Mouse (Mus musculus) liver, embryonic 12.5 days (tissue): ENCODE measurements around the gene Slc25a20. TPM values are rescaled to one million over a fixed set of nuclear protein-coding genes. Genes with fewer than 3 reads are reported as not detected.
"Not testable (repeated sequence)": the region's sequence is repeated elsewhere in the genome, so short reads cannot be mapped to it uniquely, and the experiment has no call there.

ENCODE experiments used
- ATAC-seq: fragments of 200-750 bp; cut with Nextera tagmentation; 2 replicates; pipeline ENCODE4 v1.8.0; 2017; ENCODE audit warnings: moderate number of reproducible peaks, mild to moderate bottlenecking, moderate library complexity
- H3K27ac ChIP-seq: fragments of 300-500 bp; sonication (generic); 2 replicates; pipeline ENCODE4 v1.5.1; 2016; ENCODE audit warnings: mild to moderate bottlenecking
- H3K27me3 ChIP-seq: fragments of 300-500 bp; sonication (generic); replicated peaks from 2 replicates; pipeline ENCODE4 v1.6.1; 2016; ENCODE audit warnings: mild to moderate bottlenecking, moderate library complexity
- H3K36me3 ChIP-seq: fragments of 300-500 bp; sonication (generic); 2 replicates; pipeline ENCODE4 v1.6.1; 2016; ENCODE audit warnings: mild to moderate bottlenecking, moderate library complexity
- H3K4me1 ChIP-seq: fragments of 300-500 bp; sonication (generic); 2 replicates; pipeline ENCODE4 v1.6.1; 2016
- H3K4me2 ChIP-seq: fragments of 300-500 bp; sonication (generic); 2 replicates; pipeline ENCODE4 v1.6.1; 2016; ENCODE audit warnings: mild to moderate bottlenecking, moderate library complexity
- H3K4me3 ChIP-seq: fragments of 300-500 bp; sonication (generic); 2 replicates; pipeline ENCODE4 v1.5.1; 2016; ENCODE audit warnings: mild to moderate bottlenecking, moderate library complexity
- H3K9ac ChIP-seq: fragments of 300-500 bp; sonication (generic); 2 replicates; pipeline ENCODE4 v1.6.1; 2016; ENCODE audit warnings: mild to moderate bottlenecking, moderate library complexity
- H3K9me3 ChIP-seq: fragments of 300-500 bp; sonication (generic); replicated peaks from 2 replicates; pipeline ENCODE4 v1.6.1; 2016; ENCODE audit warnings: mild to moderate bottlenecking, moderate library complexity
- WGBS: fragments of 180-500 bp; shearing (Covaris S2); methylation state at CpG from one replicate; pipeline ENCODE4 v1.1.7; 2016; ENCODE audit not compliant: insufficient replicate concordance; 5-methylcytosine and 5-hydroxymethylcytosine counted together
- polyA plus RNA-seq: library from polyadenylated mRNA; unstranded; fragments of >200 nt; fragmentation: Nextera tagmentation; extraction: Ambion mirVana; gene quantifications from 2 replicates; pipeline ENCODE4 v1.2.1, GENCODE M21; 2016

Gene Slc25a20
- polyA plus RNA-seq, 1 experiment from 2014 or later = 26.7 TPM

GRCm38 (mm10) chr9:108648611-108649560, 13.0 kb upstream of the Slc25a20 start, which contains the start of gene Arih2:
Gene Arih2, minus strand, starts transcription at chr9:108649386.
- Histone ChIP-seq H3K9me3 (no peaks in the 10 kb centered on the region), H3K27ac (peak within 1 kb of the TSS; percentile 96), H3K9ac (peak within 1 kb of the TSS; percentile 98), H3K36me3 (peaks cover 16% of the 10 kb centered on the region), H3K4me1 (peaks cover 29% of the 10 kb centered on the region), H3K4me3 (peak within 1 kb of the TSS; percentile 99), H3K27me3 (no peaks in the 10 kb centered on the region), H3K4me2 (peak within 1 kb of the TSS; percentile 84)
- 1% methylated on average over 112 of the region's 112 CpGs for WGBS
- peak; percentile 96 for ATAC-seq

GRCm38 (mm10) chr9:108649561-108650440, 12.1 kb upstream of the Slc25a20 start:
- H3K9ac ChIP-seq = peak overlapping the region; percentile 98
- H3K4me2 ChIP-seq = peak overlapping the region; percentile 84
- no peaks in the 10 kb centered on the region for H3K27me3 ChIP-seq
- H3K4me3 ChIP-seq = peak overlapping the region; percentile 99
- H3K9me3 ChIP-seq = no peaks in the 10 kb centered on the region
- peaks cover 34% of the 10 kb centered on the region for H3K4me1 ChIP-seq
- ATAC-seq = peak; percentile 8; the same call in 1 of the 2 replicates
- peak overlapping the region; percentile 96 for H3K27ac ChIP-seq
- WGBS = 15% methylated on average over 29 of the region's 29 CpGs
- H3K36me3 ChIP-seq = peaks cover 9% of the 10 kb centered on the region

- 67% methylated on average over 10 of the region's 10 CpGs for WGBS
- no peak overlapping the region for H3K9ac ChIP-seq
- no peak overlapping the region for H3K4me2 ChIP-seq
- no peak for ATAC-seq
- peaks cover 22% of the 10 kb centered on the region for H3K4me1 ChIP-seq
- H3K36me3 ChIP-seq = no peaks in the 10 kb centered on the region
- no peak overlapping the region for H3K27ac ChIP-seq
- no peaks in the 10 kb centered on the region for H3K9me3 ChIP-seq
- H3K4me3 ChIP-seq = no peak overlapping the region
- H3K27me3 ChIP-seq = no peaks in the 10 kb centered on the region
Observed at GRCm38 (mm10) chr9:108654566-108655464, 7.1 kb upstream of the Slc25a20 start.

- WGBS = 66% methylated on average over 7 of the region's 7 CpGs
- not testable (repeated sequence) for H3K27ac ChIP-seq, H3K4me2 ChIP-seq, ATAC-seq, H3K9me3 ChIP-seq, H3K4me3 ChIP-seq, H3K9ac ChIP-seq, H3K36me3 ChIP-seq, H3K27me3 ChIP-seq
- H3K4me1 ChIP-seq = peaks cover 14% of the 10 kb centered on the region
Observed at GRCm38 (mm10) chr9:108655865-108656264, 6.0 kb upstream of the Slc25a20 start.

- Histone ChIP-seq H3K4me3 (peak overlapping the region; percentile 75), H3K27ac (peak overlapping the region; percentile 74), H3K9ac (peak overlapping the region; percentile 77), H3K9me3 (no peaks in the 10 kb centered on the region), H3K4me2 (peak overlapping the region; percentile 86), H3K4me1 (peaks cover 24% of the 10 kb centered on the region), H3K36me3 (0 out of 2 replicates have a peak, but pooled peaks cover 3% of the 10 kb centered on the region), H3K27me3 (no peaks in the 10 kb centered on the region)
- WGBS = 31% methylated on average over 6 of the region's 6 CpGs
- ATAC-seq = no peak
Observed at GRCm38 (mm10) chr9:108662660-108663059, 772 bp downstream of the Slc25a20 start.

- no peak for ATAC-seq
- H3K4me2 ChIP-seq = no peak overlapping the region
- no peak overlapping the region for H3K9ac ChIP-seq
- H3K27me3 ChIP-seq = no peaks in the 10 kb centered on the region
- 56% methylated on average over 8 of the region's 8 CpGs for WGBS
- H3K36me3 ChIP-seq = peaks cover 41% of the 10 kb centered on the region
- H3K4me1 ChIP-seq = no peaks in the 10 kb centered on the region
- no peaks in the 10 kb centered on the region for H3K9me3 ChIP-seq
- H3K27ac ChIP-seq = no peak overlapping the region
- no peak overlapping the region for H3K4me3 ChIP-seq
Observed at GRCm38 (mm10) chr9:108669875-108670274, 8.0 kb downstream of the Slc25a20 start.

GRCm38 (mm10) chr9:108673151-108673550, 11.3 kb downstream of the Slc25a20 start:
- Histone ChIP-seq H3K27me3 (no peaks in the 10 kb centered on the region), H3K4me2 (no peak overlapping the region), H3K4me3 (no peak overlapping the region), H3K9me3 (no peaks in the 10 kb centered on the region), H3K4me1 (no peaks in the 10 kb centered on the region), H3K9ac (no peak overlapping the region), H3K27ac (no peak overlapping the region), H3K36me3 (peaks cover 41% of the 10 kb centered on the region)
- no peak for ATAC-seq
- WGBS = 50% methylated on average over 2 of the region's 2 CpGs

GRCm38 (mm10) chr9:108680026-108680425, 18.1 kb downstream of the Slc25a20 start:
- H3K36me3 ChIP-seq = peaks cover 49% of the 10 kb centered on the region

GRCm38 (mm10) chr9:108686475-108686887, 24.6 kb downstream of the Slc25a20 start:
- ATAC-seq = no peak
- peaks cover 8% of the 10 kb centered on the region for H3K4me1 ChIP-seq
- no peak overlapping the region for H3K4me3 ChIP-seq
- H3K9me3 ChIP-seq = no peaks in the 10 kb centered on the region
- H3K27me3 ChIP-seq = peaks cover 12% of the 10 kb centered on the region
- no peak overlapping the region for H3K27ac ChIP-seq
- 57% methylated on average over 4 of the region's 4 CpGs for WGBS
- H3K4me2 ChIP-seq = no peak overlapping the region
- peaks cover 30% of the 10 kb centered on the region for H3K36me3 ChIP-seq
- no peak overlapping the region for H3K9ac ChIP-seq

More at GRCm38 (mm10) chr9:108680026-108680425, 18.1 kb downstream of the Slc25a20 start:
- no peak overlapping the region for H3K27ac ChIP-seq
- no peak for ATAC-seq
- no peak overlapping the region for H3K4me2 ChIP-seq
- H3K27me3 ChIP-seq = no peaks in the 10 kb centered on the region
- no peaks in the 10 kb centered on the region for H3K9me3 ChIP-seq
- no peak overlapping the region for H3K9ac ChIP-seq
- 80% methylated on average over 15 of the region's 15 CpGs for WGBS
- no peaks in the 10 kb centered on the region; the same call in 1 of the 2 replicates for H3K4me1 ChIP-seq
- H3K4me3 ChIP-seq = no peak overlapping the region

GRCm38 (mm10) chr9:108687181-108687580, 25.3 kb downstream of the Slc25a20 start:
- WGBS = 80% methylated on average over 6 of the region's 6 CpGs
- Histone ChIP-seq H3K27ac (no peak overlapping the region), H3K27me3 (peaks cover 19% of the 10 kb centered on the region), H3K4me2 (no peak overlapping the region), H3K4me1 (peaks cover 12% of the 10 kb centered on the region), H3K9ac (no peak overlapping the region), H3K36me3 (peaks cover 27% of the 10 kb centered on the region), H3K9me3 (no peaks in the 10 kb centered on the region), H3K4me3 (no peak overlapping the region)
- ATAC-seq = no peak

GRCm38 (mm10) chr9:108687686-108688085, 25.8 kb downstream of the Slc25a20 start:
- peaks cover 18% of the 10 kb centered on the region for H3K4me1 ChIP-seq
- no peak overlapping the region for H3K4me3 ChIP-seq
- peaks cover 22% of the 10 kb centered on the region for H3K36me3 ChIP-seq
- no peaks in the 10 kb centered on the region for H3K9me3 ChIP-seq
- ATAC-seq = no peak
- WGBS = 66% methylated on average over 2 of the region's 2 CpGs
- no peak overlapping the region for H3K4me2 ChIP-seq
- H3K27ac ChIP-seq = no peak overlapping the region
- no peak overlapping the region for H3K9ac ChIP-seq
- H3K27me3 ChIP-seq = peaks cover 24% of the 10 kb centered on the region
